Mouse (Mus musculus): ENCODE data around the gene Rapgefl1. TPM values are rescaled to one million over a fixed set of nuclear protein-coding genes. Genes with fewer than 3 reads are reported as not detected.

Rapgefl1 gene
- polyA plus RNA-seq (2021; fragmentation: Nextera tagmentation) = 9.0 and 16.2 TPM in 2 replicates
- long read RNA-seq, experiment 1, full-length matches to known transcripts = 10 of 23 reads
- long read RNA-seq, experiment 1, partial matches to known transcripts = 11 of 23 reads
- long read RNA-seq, experiment 1, other reads (novel, unspliced or antisense) = 2 of 23 reads
- long read RNA-seq, experiment 2, full-length matches to known transcripts = 1 of 11 reads
- long read RNA-seq, experiment 2, partial matches to known transcripts = 10 of 11 reads
- long read RNA-seq, experiment 2, other reads (novel, unspliced or antisense) = 0 of 11 reads

GRCm38 (mm10) chr11:98836651-98837141 is at the start of gene Rapgefl1:
Rapgefl1 (plus strand) TSS chr11:98836785.

GRCm38 (mm10) chr11:98795015-98795713 is 41.4 kb upstream of the Rapgefl1 start, which contains the start of gene Msl1:
Msl1 (plus strand) TSS chr11:98795516.

DNA sequence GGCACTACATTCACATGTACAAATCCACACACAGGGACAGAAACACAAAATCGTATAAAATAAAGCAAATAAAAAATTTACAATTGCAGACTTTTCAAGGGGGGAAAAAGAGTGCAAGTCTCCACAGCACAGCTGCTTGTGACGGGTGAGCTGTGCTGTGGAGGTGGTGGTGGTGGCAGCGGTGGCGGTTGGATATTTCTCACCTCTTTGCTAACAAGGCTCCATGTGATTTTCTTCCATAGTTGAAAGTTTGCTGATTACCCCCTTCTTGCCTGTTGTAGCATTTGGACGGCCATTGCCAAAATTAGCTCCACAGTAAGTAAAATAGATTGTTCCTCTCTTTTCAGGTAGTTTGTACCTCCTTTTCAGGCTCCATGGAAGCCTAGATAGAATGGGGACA is 32.0 kb upstream of the Rapgefl1 start, which contains the start of gene Casc3:
TSS of gene Casc3 (plus strand) at position 301 of the 400 bp plus-strand sequence.

GRCm38 (mm10) chr11:98863028-98863750 is 26.6 kb downstream of the Rapgefl1 start, which contains the start of gene Wipf2:
Wipf2 (plus strand) TSS chr11:98863638.

Other genes with a start within 250 kb of the Rapgefl1 start
- 18.2 and 19.1 TPM in 2 replicates for gene Ormdl3, start 249.4 kb upstream of the Rapgefl1 start, polyA plus RNA-seq (2021; fragmentation: Nextera tagmentation)
- gene Lrrc3c, start 238.5 kb upstream of the Rapgefl1 start, polyA plus RNA-seq (2021; fragmentation: Nextera tagmentation) = not detected in 2 replicates
- gene Gm12355, start 211.1 kb upstream of the Rapgefl1 start, polyA plus RNA-seq (2021; fragmentation: Nextera tagmentation) = 0.30 and 1.2 TPM in 2 replicates
- gene Gsdma3, start 210.4 kb upstream of the Rapgefl1 start, polyA plus RNA-seq (2021; fragmentation: Nextera tagmentation) = not detected in 2 replicates
- not detected in 2 replicates for gene Gsdma2, start 190.0 kb upstream of the Rapgefl1 start, polyA plus RNA-seq (2021; fragmentation: Nextera tagmentation)
- not detected in 2 replicates for gene Gsdma, start 172.4 kb upstream of the Rapgefl1 start, polyA plus RNA-seq (2021; fragmentation: Nextera tagmentation)
- gene Psmd3, start 154.2 kb upstream of the Rapgefl1 start, polyA plus RNA-seq (2021; fragmentation: Nextera tagmentation) = 73.9 and 75.5 TPM in 2 replicates
- not detected in 2 replicates for gene Csf3, start 135.5 kb upstream of the Rapgefl1 start, polyA plus RNA-seq (2021; fragmentation: Nextera tagmentation)
- 23.9 and 29.3 TPM in 2 replicates for gene Med24, start 107.3 kb upstream of the Rapgefl1 start, polyA plus RNA-seq (2021; fragmentation: Nextera tagmentation)
- gene Thra, start 96.1 kb upstream of the Rapgefl1 start, polyA plus RNA-seq (2021; fragmentation: Nextera tagmentation) = 112 and 113 TPM in 2 replicates
- 51.2 and 77.4 TPM in 2 replicates for gene Nr1d1, start 61.5 kb upstream of the Rapgefl1 start, polyA plus RNA-seq (2021; fragmentation: Nextera tagmentation)
- 14.8 and 16.6 TPM in 2 replicates for gene Msl1, start 41.3 kb upstream of the Rapgefl1 start, polyA plus RNA-seq (2021; fragmentation: Nextera tagmentation)
- 4.9 and 15.5 TPM in 2 replicates for gene Casc3, start 31.9 kb upstream of the Rapgefl1 start, polyA plus RNA-seq (2021; fragmentation: Nextera tagmentation)
- gene Wipf2, start 26.9 kb downstream of the Rapgefl1 start, polyA plus RNA-seq (2021; fragmentation: Nextera tagmentation) = 5.2 and 5.3 TPM in 2 replicates
- gene Cdc6, start 71.0 kb downstream of the Rapgefl1 start, polyA plus RNA-seq (2021; fragmentation: Nextera tagmentation) = 0.16 and 0.21 TPM in 2 replicates
- 1.5 and 4.5 TPM in 2 replicates for gene Rara, start 91.0 kb downstream of the Rapgefl1 start, polyA plus RNA-seq (2021; fragmentation: Nextera tagmentation)
- 1.6 and 3.8 TPM in 2 replicates for gene Gjd3, start 146.2 kb downstream of the Rapgefl1 start, polyA plus RNA-seq (2021; fragmentation: Nextera tagmentation)
- gene Top2a, start 187.4 kb downstream of the Rapgefl1 start, polyA plus RNA-seq (2021; fragmentation: Nextera tagmentation) = 0.59 and 0.89 TPM in 2 replicates
- 95.6 and 116 TPM in 2 replicates for gene Igfbp4, start 204.5 kb downstream of the Rapgefl1 start, polyA plus RNA-seq (2021; fragmentation: Nextera tagmentation)